Mouse (Mus musculus) lung, postnatal 14 days (tissue): ENCODE results near the gene Vgll4.

Experiments used
- DNase-seq: peaks from one replicate; pipeline ENCODE4 v3.0.0; 2021

Gene Vgll4

GRCm38 (mm10) chr6:114833791-114834346 is 135.9 kb downstream of the Vgll4 start:
- DNase-seq: no peak

- DNase-seq: no peak
Measured at GRCm38 (mm10) chr6:114833058-114833685, 136.6 kb downstream of the Vgll4 start.

GRCm38 (mm10) chr6:114831807-114832206 is 138.0 kb downstream of the Vgll4 start:
- DNase-seq: no peak

GRCm38 (mm10) chr6:114829660-114830438 is 139.9 kb downstream of the Vgll4 start:
- DNase-seq: no peak

GRCm38 (mm10) chr6:114826889-114827288 is 142.9 kb downstream of the Vgll4 start:
- DNase-seq: no peak

- DNase-seq: no peak
Measured at GRCm38 (mm10) chr6:114821646-114822045, 148.1 kb downstream of the Vgll4 start.

GRCm38 (mm10) chr6:114819971-114820481 is 149.8 kb downstream of the Vgll4 start:
- DNase-seq: no peak

- DNase-seq: peak; percentile 41
Measured at GRCm38 (mm10) chr6:114818471-114818870, 151.3 kb downstream of the Vgll4 start.

GRCm38 (mm10) chr6:114817948-114818347 is 151.8 kb downstream of the Vgll4 start:
- no peak for DNase-seq

GRCm38 (mm10) chr6:114814882-114815650 is 154.7 kb downstream of the Vgll4 start:
- DNase-seq: no peak

- no peak for DNase-seq
Measured at GRCm38 (mm10) chr6:114814199-114814881, 155.5 kb downstream of the Vgll4 start.

GRCm38 (mm10) chr6:114812779-114813178 is 157.0 kb downstream of the Vgll4 start:
- DNase-seq: no peak

- DNase-seq: peak; percentile 42
Measured at GRCm38 (mm10) chr6:114812322-114812721, 157.5 kb downstream of the Vgll4 start.
